Mouse (Mus musculus) small intestine, adult 2 months (tissue): ENCODE measurements around the gene Rtn4r.

Experiments used
- CTCF ChIP-seq: fragments of 200-500 bp; IDR thresholded peaks from 2 replicates; pipeline ENCODE4 v1.5.1; 2012; ENCODE audit warnings: low read depth, mild to moderate bottlenecking, control low read depth, inconsistent platforms, low read length, moderate library complexity, mixed read lengths; ENCODE audit not compliant: insufficient replicate concordance, insufficient read length; ENCODE audit errors: extremely low read depth
- POLR2A ChIP-seq: fragments of 200-500 bp; IDR thresholded peaks from 2 replicates; pipeline ENCODE4 v1.6.1; 2012; ENCODE audit warnings: low read depth, mild to moderate bottlenecking, control low read depth, inconsistent platforms, low read length, moderate library complexity

GRCm38 (mm10) chr16:18149205-18149604, 21.8 kb downstream of the Rtn4r start:
- TF ChIP-seq POLR2A (no peak), CTCF (no peak)
